Mouse (Mus musculus): Measurements from ENCODE around the gene Cpne1. TPM values are rescaled to one million over a fixed set of nuclear protein-coding genes. Genes with fewer than 3 reads are reported as not detected.

The Cpne1 gene
- polyA plus RNA-seq, 1 experiment = 16.1 TPM

DNA sequence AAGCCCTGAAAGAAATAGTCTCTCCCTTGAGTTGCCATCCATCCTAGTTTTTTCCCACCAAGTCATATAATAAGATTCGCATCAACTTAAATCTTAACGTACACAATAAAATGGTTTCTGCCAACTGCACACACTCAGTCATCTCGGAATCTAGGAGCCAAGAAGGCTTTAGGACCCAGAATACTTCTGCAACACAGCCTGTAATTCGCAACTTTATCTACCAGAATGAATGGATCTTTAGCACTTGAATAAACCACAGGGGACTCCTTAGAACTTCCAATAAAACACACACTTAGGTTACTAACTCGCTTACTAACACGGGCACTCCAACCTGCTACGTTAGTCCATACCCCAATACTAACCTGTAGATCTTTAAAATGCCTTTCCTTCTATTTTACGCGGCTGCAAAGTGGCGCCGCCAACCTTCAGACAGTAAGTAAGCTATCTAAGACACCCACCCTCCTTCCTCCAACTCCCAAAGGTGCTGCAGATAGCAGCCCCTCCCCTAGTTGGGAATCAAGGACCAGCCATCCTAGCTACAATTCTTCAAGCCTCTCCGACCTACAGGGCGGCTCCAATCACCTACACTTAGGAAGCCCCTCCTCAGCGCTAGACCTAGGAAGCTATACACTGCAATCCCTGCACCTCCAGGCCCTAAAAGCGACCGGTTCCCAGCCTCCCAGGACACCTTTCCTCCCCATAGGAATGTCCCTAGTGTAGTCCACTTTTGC lies 973 bp downstream of the Cpne1 start:
- no peaks in the 10 kb centered on the region for H3K36me3 ChIP-seq (ENCODE audit: control insufficient read depth, insufficient read depth, low read length)
- peak overlapping the region; percentile 90 for H3K4me3 ChIP-seq (ENCODE audit: control insufficient read depth, low read depth, low read length)
- no peak for TF ChIP-seq POLR2A (IDR thresholded peaks at IDR 0.05; ENCODE audit: control insufficient read depth, low read depth, low read length)
- no peak for TF ChIP-seq CTCF (IDR thresholded peaks at IDR 0.05; ENCODE audit: control insufficient read depth, insufficient read depth, insufficient replicate concordance, low read depth, low read length)

DNA sequence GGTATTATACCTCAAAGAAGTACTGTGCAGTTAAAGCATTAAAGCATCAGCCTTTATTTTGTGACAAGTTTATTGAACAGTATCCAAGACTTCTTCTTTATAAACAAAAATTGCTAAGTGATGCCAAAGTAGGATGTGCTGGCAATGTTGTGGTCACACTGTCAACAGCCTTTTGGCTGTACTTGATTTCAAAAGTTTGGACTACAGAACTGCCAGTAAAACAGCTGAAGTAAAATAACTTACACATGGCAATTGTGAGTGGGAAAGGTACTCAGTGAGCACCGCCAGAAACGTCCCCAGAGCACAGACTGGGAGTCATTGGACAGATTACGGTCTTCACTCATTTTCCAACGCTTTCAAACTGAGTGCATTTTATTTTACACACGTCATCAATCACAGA lies 19.8 kb downstream of the Cpne1 start:
- Histone ChIP-seq H3K36me3 (ENCODE audit: control insufficient read depth, insufficient read depth, low read length) (no peaks in the 10 kb centered on the region; the same call in 1 of the 2 replicates), H3K4me1 (ENCODE audit: control insufficient read depth, insufficient read depth, low read length) (no peaks in the 10 kb centered on the region), H3K27ac (ENCODE audit: control insufficient read depth, insufficient read depth, low read depth, low read length) (no peak overlapping the region), H3K4me3 (ENCODE audit: control insufficient read depth, low read depth, low read length) (no peak overlapping the region), H3K27me3 (ENCODE audit: control insufficient read depth, insufficient read depth, low read length) (no peaks in the 10 kb centered on the region)
- no peak for TF ChIP-seq CTCF (IDR thresholded peaks at IDR 0.05; ENCODE audit: control insufficient read depth, insufficient read depth, insufficient replicate concordance, low read depth, low read length)
- no peak for TF ChIP-seq POLR2A (IDR thresholded peaks at IDR 0.05; ENCODE audit: control insufficient read depth, low read depth, low read length)

More for the DNA sequence above, 973 bp downstream of the Cpne1 start:
- H3K27ac ChIP-seq (ENCODE audit: control insufficient read depth, insufficient read depth, low read depth, low read length) = peak overlapping the region; percentile 91
- no peaks in the 10 kb centered on the region for H3K4me1 ChIP-seq (ENCODE audit: control insufficient read depth, insufficient read depth, low read length)
- H3K27me3 ChIP-seq (ENCODE audit: control insufficient read depth, insufficient read depth, low read length) = no peaks in the 10 kb centered on the region

DNA sequence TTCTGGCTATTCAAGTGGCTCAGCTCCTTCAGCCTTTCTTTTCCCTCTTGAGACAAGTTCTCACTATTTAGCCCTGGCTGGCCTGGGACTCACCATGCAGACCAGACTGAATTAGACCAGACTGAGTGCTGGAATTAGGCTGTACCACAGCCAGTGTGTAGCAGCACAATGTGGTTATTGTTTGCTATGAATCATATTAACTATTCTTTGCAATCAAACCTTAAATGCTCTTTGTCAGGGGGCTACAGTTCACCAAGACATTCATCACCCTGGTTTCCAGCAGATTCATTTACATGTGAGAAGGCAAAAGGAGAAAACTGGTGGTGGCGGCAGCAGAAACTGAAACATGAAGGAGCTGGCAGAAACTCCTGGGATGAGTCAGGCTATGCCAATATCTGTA lies 22.0 kb downstream of the Cpne1 start:
- H3K27ac ChIP-seq (ENCODE audit: control insufficient read depth, insufficient read depth, low read depth, low read length) = no peak overlapping the region
- TF ChIP-seq POLR2A (IDR thresholded peaks at IDR 0.05; ENCODE audit: control insufficient read depth, low read depth, low read length) (no peak), CTCF (IDR thresholded peaks at IDR 0.05; ENCODE audit: control insufficient read depth, insufficient read depth, insufficient replicate concordance, low read depth, low read length) (no peak)
- H3K27me3 ChIP-seq (ENCODE audit: control insufficient read depth, insufficient read depth, low read length) = no peaks in the 10 kb centered on the region
- H3K4me3 ChIP-seq (ENCODE audit: control insufficient read depth, low read depth, low read length) = no peak overlapping the region
- H3K36me3 ChIP-seq (ENCODE audit: control insufficient read depth, insufficient read depth, low read length) = no peaks in the 10 kb centered on the region; the same call in 1 of the 2 replicates
- H3K4me1 ChIP-seq (ENCODE audit: control insufficient read depth, insufficient read depth, low read length) = no peaks in the 10 kb centered on the region

DNA sequence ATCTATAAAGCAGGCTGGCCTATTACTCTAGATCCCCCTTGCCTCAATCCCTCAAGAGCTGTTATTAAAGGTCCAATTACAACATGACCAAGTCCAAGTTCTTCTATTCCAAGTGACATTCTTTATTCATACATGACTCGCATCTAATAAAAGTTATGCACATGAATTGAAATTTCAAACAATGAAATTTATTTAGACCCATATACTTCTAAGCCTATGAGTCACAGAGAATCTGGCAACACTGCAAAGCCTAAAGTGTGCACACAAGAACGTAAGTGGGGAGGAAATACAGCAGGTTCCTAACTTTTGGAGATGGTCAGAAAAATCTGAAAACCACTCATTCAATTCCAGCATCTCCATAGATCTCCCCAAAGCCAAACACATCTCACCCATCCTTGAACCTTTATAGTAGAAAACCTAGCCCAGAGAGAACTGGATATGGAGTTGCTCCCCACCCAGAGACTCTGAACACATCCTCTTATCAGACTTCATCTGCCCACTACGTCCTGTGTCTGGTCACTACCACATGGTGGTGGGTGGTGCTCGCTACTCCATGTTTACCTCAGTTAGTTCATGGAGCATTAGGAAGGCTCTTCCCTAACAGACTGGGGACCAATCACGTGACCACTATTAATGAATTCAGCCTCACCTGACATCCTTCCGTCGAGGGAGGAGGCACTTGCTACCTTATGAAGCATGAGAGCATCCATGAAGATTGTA lies 24.2 kb downstream of the Cpne1 start:
- Histone ChIP-seq H3K4me3 (ENCODE audit: control insufficient read depth, low read depth, low read length) (no peak overlapping the region), H3K27me3 (ENCODE audit: control insufficient read depth, insufficient read depth, low read length) (no peaks in the 10 kb centered on the region), H3K27ac (ENCODE audit: control insufficient read depth, insufficient read depth, low read depth, low read length) (no peak overlapping the region), H3K36me3 (ENCODE audit: control insufficient read depth, insufficient read depth, low read length) (no peaks in the 10 kb centered on the region; the same call in 1 of the 2 replicates), H3K4me1 (ENCODE audit: control insufficient read depth, insufficient read depth, low read length) (no peaks in the 10 kb centered on the region)
- TF ChIP-seq POLR2A (IDR thresholded peaks at IDR 0.05; ENCODE audit: control insufficient read depth, low read depth, low read length) (no peak), CTCF (IDR thresholded peaks at IDR 0.05; ENCODE audit: control insufficient read depth, insufficient read depth, insufficient replicate concordance, low read depth, low read length) (no peak)

DNA sequence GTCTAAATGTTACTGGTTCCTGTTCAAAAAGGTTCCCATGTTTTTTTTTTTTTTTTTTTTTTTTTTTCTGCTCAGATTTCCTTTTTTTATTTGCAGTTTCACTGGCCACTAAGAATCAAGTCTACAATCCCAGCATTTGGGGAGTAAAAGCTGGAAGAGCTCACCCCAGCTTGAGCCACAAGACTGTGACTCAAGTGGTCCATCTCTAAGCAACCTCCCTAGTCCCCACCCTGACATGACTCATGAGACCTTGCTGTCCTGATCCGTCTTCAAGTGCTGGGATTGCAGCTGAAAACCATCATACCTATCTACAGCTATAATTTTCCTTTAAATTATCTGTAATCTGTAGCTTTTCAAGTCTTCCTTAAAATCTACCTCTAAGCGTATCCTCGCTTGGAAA lies 27.2 kb downstream of the Cpne1 start:
- Histone ChIP-seq H3K4me1 (ENCODE audit: control insufficient read depth, insufficient read depth, low read length) (no peaks in the 10 kb centered on the region), H3K27ac (ENCODE audit: control insufficient read depth, insufficient read depth, low read depth, low read length) (no peak overlapping the region), H3K36me3 (ENCODE audit: control insufficient read depth, insufficient read depth, low read length) (no peaks in the 10 kb centered on the region), H3K27me3 (ENCODE audit: control insufficient read depth, insufficient read depth, low read length) (no peaks in the 10 kb centered on the region), H3K4me3 (ENCODE audit: control insufficient read depth, low read depth, low read length) (no peak overlapping the region)
- TF ChIP-seq CTCF (IDR thresholded peaks at IDR 0.05; ENCODE audit: control insufficient read depth, insufficient read depth, insufficient replicate concordance, low read depth, low read length) (no peak), POLR2A (IDR thresholded peaks at IDR 0.05; ENCODE audit: control insufficient read depth, low read depth, low read length) (no peak)

DNA sequence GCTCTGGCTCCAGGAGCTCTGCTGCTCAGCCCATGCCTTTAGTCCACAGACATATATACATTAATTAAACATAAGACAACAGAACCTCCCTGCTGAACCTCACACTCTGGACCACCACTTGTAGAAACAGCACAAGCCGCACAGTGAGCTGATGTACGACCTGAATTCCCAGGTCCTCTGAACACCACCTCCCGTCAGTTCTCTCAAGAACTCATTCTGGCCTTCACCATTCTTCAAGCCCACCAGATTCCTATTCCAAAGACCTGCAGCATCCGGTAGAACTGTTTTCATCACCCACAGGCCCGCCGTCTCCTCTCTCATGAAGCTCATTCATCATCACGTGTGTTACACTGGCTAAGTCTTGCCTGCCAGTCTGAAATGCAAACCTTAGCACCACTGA lies 31.4 kb downstream of the Cpne1 start:
- peaks cover 4% of the 10 kb centered on the region; the same call in 1 of the 2 replicates for H3K36me3 ChIP-seq (ENCODE audit: control insufficient read depth, insufficient read depth, low read length)

DNA sequence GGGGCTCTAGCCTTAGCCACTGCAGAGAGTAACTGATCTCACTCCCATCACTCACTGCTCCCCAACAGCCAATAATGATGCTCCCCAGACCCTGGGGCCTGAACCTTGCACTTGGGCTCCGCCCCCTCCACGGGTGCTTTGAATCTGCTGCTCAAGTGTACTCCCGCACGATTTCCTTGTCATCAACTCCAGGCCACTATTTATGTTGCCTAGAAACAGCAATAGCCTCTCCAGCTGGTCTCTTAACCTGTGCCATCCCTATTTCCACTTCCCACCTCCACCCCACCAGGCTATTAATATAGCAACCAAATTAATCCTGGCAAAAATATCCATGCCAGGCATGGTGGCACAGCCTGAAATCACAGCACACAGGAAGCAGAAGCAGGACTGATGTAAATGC lies 32.1 kb downstream of the Cpne1 start:
- Histone ChIP-seq H3K27ac (ENCODE audit: control insufficient read depth, insufficient read depth, low read depth, low read length) (no peak overlapping the region), H3K4me1 (ENCODE audit: control insufficient read depth, insufficient read depth, low read length) (no peaks in the 10 kb centered on the region), H3K4me3 (ENCODE audit: control insufficient read depth, low read depth, low read length) (no peak overlapping the region), H3K27me3 (ENCODE audit: control insufficient read depth, insufficient read depth, low read length) (no peaks in the 10 kb centered on the region), H3K36me3 (ENCODE audit: control insufficient read depth, insufficient read depth, low read length) (peaks cover 4% of the 10 kb centered on the region; the same call in 1 of the 2 replicates)
- TF ChIP-seq POLR2A (IDR thresholded peaks at IDR 0.05; ENCODE audit: control insufficient read depth, low read depth, low read length) (no peak), CTCF (IDR thresholded peaks at IDR 0.05; ENCODE audit: control insufficient read depth, insufficient read depth, insufficient replicate concordance, low read depth, low read length) (no peak)

More for the DNA sequence above, 31.4 kb downstream of the Cpne1 start:
- H3K4me1 ChIP-seq (ENCODE audit: control insufficient read depth, insufficient read depth, low read length) = no peaks in the 10 kb centered on the region
- no peak overlapping the region for H3K4me3 ChIP-seq (ENCODE audit: control insufficient read depth, low read depth, low read length)
- TF ChIP-seq CTCF (IDR thresholded peaks at IDR 0.05; ENCODE audit: control insufficient read depth, insufficient read depth, insufficient replicate concordance, low read depth, low read length) = no peak
- no peak for TF ChIP-seq POLR2A (IDR thresholded peaks at IDR 0.05; ENCODE audit: control insufficient read depth, low read depth, low read length)
- H3K27me3 ChIP-seq (ENCODE audit: control insufficient read depth, insufficient read depth, low read length) = no peaks in the 10 kb centered on the region
- H3K27ac ChIP-seq (ENCODE audit: control insufficient read depth, insufficient read depth, low read depth, low read length) = no peak overlapping the region

All from testis, adult 2 months (tissue).